Mouse (Mus musculus): Measurements from ENCODE around the gene Tril. TPM values are rescaled to one million over a fixed set of nuclear protein-coding genes. Genes with fewer than 3 reads are reported as not detected.

Tril gene
- polyA plus RNA-seq, 1 experiment from 2014 or later: 16.6 TPM

- no peak overlapping the region for H3K9ac ChIP-seq (ENCODE audit: low read length)
- DNase-seq (ENCODE audit: low spot score, missing footprints) (no peak), ATAC-seq (ENCODE audit: low FRiP score) (no peak)
- no peak overlapping the region for H3K4me2 ChIP-seq
- H3K4me3 ChIP-seq (ENCODE audit: low read depth, low read length): no peak overlapping the region
- peaks cover 15% of the 10 kb centered on the region for H3K4me1 ChIP-seq (ENCODE audit: control insufficient read depth, insufficient read depth, low read length)
- H3K9me3 ChIP-seq (ENCODE audit: control insufficient read depth, low read length): no peaks in the 10 kb centered on the region
- no peaks in the 10 kb centered on the region for H3K36me3 ChIP-seq (ENCODE audit: control insufficient read depth, insufficient read depth, low read length)
- peaks cover 22% of the 10 kb centered on the region for H3K27me3 ChIP-seq (ENCODE audit: control insufficient read depth, insufficient read depth, low read length)
- no peak overlapping the region for H3K27ac ChIP-seq (ENCODE audit: low read depth, low read length)
Measured at GRCm38 (mm10) chr6:53814214-53814613, 6.4 kb downstream of the Tril start.

GRCm38 (mm10) chr6:53812242-53812641 lies 8.4 kb downstream of the Tril start:
- no peak overlapping the region for H3K4me3 ChIP-seq (ENCODE audit: low read depth, low read length)
- 63% methylated on average over 3 of the region's 3 CpGs for WGBS
- no peaks in the 10 kb centered on the region for H3K9me3 ChIP-seq (ENCODE audit: control insufficient read depth, low read length)
- ATAC-seq (ENCODE audit: low FRiP score) (no peak), DNase-seq (ENCODE audit: low spot score, missing footprints) (no peak)
- no peaks in the 10 kb centered on the region for H3K4me1 ChIP-seq (ENCODE audit: control insufficient read depth, insufficient read depth, low read length)
- H3K4me2 ChIP-seq: no peak overlapping the region
- no peak overlapping the region for H3K9ac ChIP-seq (ENCODE audit: low read length)
- peaks cover 3% of the 10 kb centered on the region for H3K27me3 ChIP-seq (ENCODE audit: control insufficient read depth, insufficient read depth, low read length)
- no peak overlapping the region for H3K27ac ChIP-seq (ENCODE audit: low read depth, low read length)
- H3K36me3 ChIP-seq (ENCODE audit: control insufficient read depth, insufficient read depth, low read length): no peaks in the 10 kb centered on the region

GRCm38 (mm10) chr6:53808801-53809200 lies 11.8 kb downstream of the Tril start:
- no peaks in the 10 kb centered on the region for H3K4me1 ChIP-seq (ENCODE audit: control insufficient read depth, insufficient read depth, low read length)
- H3K4me2 ChIP-seq: no peak overlapping the region
- H3K4me3 ChIP-seq (ENCODE audit: low read depth, low read length): no peak overlapping the region
- DNase-seq (ENCODE audit: low spot score, missing footprints) (no peak), ATAC-seq (ENCODE audit: low FRiP score) (no peak)
- H3K9ac ChIP-seq (ENCODE audit: low read length): no peak overlapping the region
- H3K27me3 ChIP-seq (ENCODE audit: control insufficient read depth, insufficient read depth, low read length): no peaks in the 10 kb centered on the region
- no peaks in the 10 kb centered on the region for H3K36me3 ChIP-seq (ENCODE audit: control insufficient read depth, insufficient read depth, low read length)
- WGBS: 87% methylated on average over 9 of the region's 9 CpGs
- no peaks in the 10 kb centered on the region for H3K9me3 ChIP-seq (ENCODE audit: control insufficient read depth, low read length)
- H3K27ac ChIP-seq (ENCODE audit: low read depth, low read length): no peak overlapping the region

- H3K4me3 ChIP-seq (ENCODE audit: low read depth, low read length): no peak overlapping the region
- no peaks in the 10 kb centered on the region for H3K27me3 ChIP-seq (ENCODE audit: control insufficient read depth, insufficient read depth, low read length)
- H3K4me1 ChIP-seq (ENCODE audit: control insufficient read depth, insufficient read depth, low read length): no peaks in the 10 kb centered on the region
- no peaks in the 10 kb centered on the region for H3K36me3 ChIP-seq (ENCODE audit: control insufficient read depth, insufficient read depth, low read length)
- DNase-seq (ENCODE audit: low spot score, missing footprints): no peak
- WGBS: 80% methylated on average over 3 of the region's 3 CpGs
- H3K4me2 ChIP-seq: no peak overlapping the region
- H3K9me3 ChIP-seq (ENCODE audit: control insufficient read depth, low read length): no peaks in the 10 kb centered on the region
- H3K27ac ChIP-seq (ENCODE audit: low read depth, low read length): no peak overlapping the region
- H3K9ac ChIP-seq (ENCODE audit: low read length): no peak overlapping the region
- ATAC-seq (ENCODE audit: low FRiP score): no peak
Measured at GRCm38 (mm10) chr6:53807185-53807584, 13.4 kb downstream of the Tril start.

GRCm38 (mm10) chr6:53806591-53807023 lies 14.0 kb downstream of the Tril start:
- Histone ChIP-seq H3K4me1 (ENCODE audit: control insufficient read depth, insufficient read depth, low read length) (no peaks in the 10 kb centered on the region), H3K36me3 (ENCODE audit: control insufficient read depth, insufficient read depth, low read length) (no peaks in the 10 kb centered on the region), H3K4me2 (no peak overlapping the region), H3K4me3 (ENCODE audit: low read depth, low read length) (no peak overlapping the region), H3K27ac (ENCODE audit: low read depth, low read length) (no peak overlapping the region), H3K9ac (ENCODE audit: low read length) (no peak overlapping the region), H3K9me3 (ENCODE audit: control insufficient read depth, low read length) (no peaks in the 10 kb centered on the region), H3K27me3 (ENCODE audit: control insufficient read depth, insufficient read depth, low read length) (no peaks in the 10 kb centered on the region)
- DNase-seq (ENCODE audit: low spot score, missing footprints) (no peak), ATAC-seq (ENCODE audit: low FRiP score) (no peak)
- WGBS: 70% methylated on average over 8 of the region's 8 CpGs

- H3K4me1 ChIP-seq (ENCODE audit: control insufficient read depth, insufficient read depth, low read length): no peaks in the 10 kb centered on the region
- ATAC-seq (ENCODE audit: low FRiP score): no peak
- no peaks in the 10 kb centered on the region for H3K9me3 ChIP-seq (ENCODE audit: control insufficient read depth, low read length)
- H3K27ac ChIP-seq (ENCODE audit: low read depth, low read length): no peak overlapping the region
- no peak for DNase-seq (ENCODE audit: low spot score, missing footprints)
- H3K4me3 ChIP-seq (ENCODE audit: low read depth, low read length): no peak overlapping the region
- H3K36me3 ChIP-seq (ENCODE audit: control insufficient read depth, insufficient read depth, low read length): no peaks in the 10 kb centered on the region
- 93% methylated on average over 5 of the region's 5 CpGs for WGBS
- no peaks in the 10 kb centered on the region for H3K27me3 ChIP-seq (ENCODE audit: control insufficient read depth, insufficient read depth, low read length)
- no peak overlapping the region for H3K9ac ChIP-seq (ENCODE audit: low read length)
- H3K4me2 ChIP-seq: no peak overlapping the region
Measured at GRCm38 (mm10) chr6:53806021-53806420, 14.6 kb downstream of the Tril start.

- Histone ChIP-seq H3K36me3 (ENCODE audit: control insufficient read depth, insufficient read depth, low read length) (no peaks in the 10 kb centered on the region), H3K4me3 (ENCODE audit: low read depth, low read length) (no peak overlapping the region), H3K27me3 (ENCODE audit: control insufficient read depth, insufficient read depth, low read length) (no peaks in the 10 kb centered on the region), H3K9me3 (ENCODE audit: control insufficient read depth, low read length) (no peaks in the 10 kb centered on the region), H3K27ac (ENCODE audit: low read depth, low read length) (no peak overlapping the region), H3K4me2 (no peak overlapping the region), H3K9ac (ENCODE audit: low read length) (no peak overlapping the region), H3K4me1 (ENCODE audit: control insufficient read depth, insufficient read depth, low read length) (no peaks in the 10 kb centered on the region)
- no peak for DNase-seq (ENCODE audit: low spot score, missing footprints)
- 83% methylated on average over 6 of the region's 6 CpGs for WGBS
- no peak for ATAC-seq (ENCODE audit: low FRiP score)
Measured at GRCm38 (mm10) chr6:53804145-53804544, 16.5 kb downstream of the Tril start.

GRCm38 (mm10) chr6:53803551-53803950 lies 17.1 kb downstream of the Tril start:
- ATAC-seq (ENCODE audit: low FRiP score): no peak

GRCm38 (mm10) chr6:53801893-53802286 lies 18.7 kb downstream of the Tril start:
- Histone ChIP-seq H3K4me2 (no peak overlapping the region), H3K4me1 (ENCODE audit: control insufficient read depth, insufficient read depth, low read length) (no peaks in the 10 kb centered on the region), H3K4me3 (ENCODE audit: low read depth, low read length) (no peak overlapping the region), H3K36me3 (ENCODE audit: control insufficient read depth, insufficient read depth, low read length) (no peaks in the 10 kb centered on the region), H3K9me3 (ENCODE audit: control insufficient read depth, low read length) (no peaks in the 10 kb centered on the region), H3K9ac (ENCODE audit: low read length) (no peak overlapping the region), H3K27ac (ENCODE audit: low read depth, low read length) (no peak overlapping the region), H3K27me3 (ENCODE audit: control insufficient read depth, insufficient read depth, low read length) (no peaks in the 10 kb centered on the region)
- WGBS: 59% methylated on average over 5 of the region's 5 CpGs
- ATAC-seq (ENCODE audit: low FRiP score): no peak
- no peak for DNase-seq (ENCODE audit: low spot score, missing footprints)

More at GRCm38 (mm10) chr6:53803551-53803950, 17.1 kb downstream of the Tril start:
- H3K27ac ChIP-seq (ENCODE audit: low read depth, low read length): no peak overlapping the region
- no peak for DNase-seq (ENCODE audit: low spot score, missing footprints)
- 98% methylated on average over 4 of the region's 4 CpGs for WGBS
- no peak overlapping the region for H3K4me2 ChIP-seq
- H3K4me1 ChIP-seq (ENCODE audit: control insufficient read depth, insufficient read depth, low read length): no peaks in the 10 kb centered on the region
- no peak overlapping the region for H3K4me3 ChIP-seq (ENCODE audit: low read depth, low read length)
- no peaks in the 10 kb centered on the region for H3K9me3 ChIP-seq (ENCODE audit: control insufficient read depth, low read length)
- H3K9ac ChIP-seq (ENCODE audit: low read length): no peak overlapping the region
- H3K36me3 ChIP-seq (ENCODE audit: control insufficient read depth, insufficient read depth, low read length): no peaks in the 10 kb centered on the region
- no peaks in the 10 kb centered on the region for H3K27me3 ChIP-seq (ENCODE audit: control insufficient read depth, insufficient read depth, low read length)
